Mouse (Mus musculus): ENCODE measurements around the gene Gm5108. TPM values are rescaled to one million over a fixed set of nuclear protein-coding genes. Genes with fewer than 3 reads are reported as not detected.

Gm5108 gene
- polyA plus RNA-seq (2012; rRNA removed), result not detected in 2 replicates

DNA sequence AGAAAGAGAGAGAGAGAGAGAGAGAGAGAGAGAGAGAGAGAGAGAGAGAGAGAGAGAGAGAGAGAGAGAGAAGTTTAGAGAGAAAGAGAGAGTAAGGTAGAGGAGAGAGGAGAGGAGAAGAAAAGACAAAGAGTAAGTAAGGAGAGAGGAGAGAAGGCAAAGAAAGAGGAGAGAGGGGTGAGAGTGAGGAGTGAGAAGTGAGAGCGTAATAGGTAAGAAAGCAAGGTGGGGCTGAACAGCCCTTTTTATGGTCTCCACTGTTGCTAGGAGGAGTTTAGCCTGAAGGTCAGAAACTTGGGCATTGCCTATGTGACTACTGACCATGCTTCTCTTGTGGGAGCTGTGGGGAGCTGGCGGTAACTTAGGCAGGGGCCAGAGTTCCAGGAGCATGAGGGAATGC is at the start of gene Gm5108:
Gene Gm5108, plus strand, starts transcription at position 301 of the 400 bp plus-strand sequence.
- no peak for TF ChIP-seq POLR2A (IDR thresholded peaks at IDR 0.05; ENCODE audit: low read depth, low read length)
- no peak for TF ChIP-seq CTCF (conservative IDR thresholded peaks at IDR 0.05; ENCODE audit: insufficient read depth, insufficient read length, low read depth, low read length)
- 80% methylated on average over 2 of the region's 2 CpGs for WGBS
- no peak for DNase-seq
- no peak within 1 kb of the TSS for H3K4me3 ChIP-seq (ENCODE audit: insufficient read depth, low read depth, low read length)
- no peaks in the 10 kb centered on the region for H3K27me3 ChIP-seq (replicated peaks; ENCODE audit: control insufficient read depth, insufficient read depth, low read length)
- no peaks in the 10 kb centered on the region for H3K36me3 ChIP-seq (ENCODE audit: control insufficient read depth, insufficient read depth, low read length)
- no peak within 1 kb of the TSS for H3K27ac ChIP-seq (ENCODE audit: insufficient read depth, low read depth, low read length)
- H3K4me1 ChIP-seq (ENCODE audit: control insufficient read depth, insufficient read depth, low read length), result no peaks in the 10 kb centered on the region

GRCm38 (mm10) chr5:67898921-67899320 is 42.5 kb upstream of the Gm5108 start:
- TF ChIP-seq POLR2A (IDR thresholded peaks at IDR 0.05; ENCODE audit: low read depth, low read length), result no peak
- no peak for TF ChIP-seq CTCF (conservative IDR thresholded peaks at IDR 0.05; ENCODE audit: insufficient read depth, insufficient read length, low read depth, low read length)
- Histone ChIP-seq H3K4me1 (ENCODE audit: control insufficient read depth, insufficient read depth, low read length) (no peaks in the 10 kb centered on the region), H3K27me3 (replicated peaks; ENCODE audit: control insufficient read depth, insufficient read depth, low read length) (no peaks in the 10 kb centered on the region), H3K4me3 (ENCODE audit: insufficient read depth, low read depth, low read length) (no peak overlapping the region), H3K36me3 (ENCODE audit: control insufficient read depth, insufficient read depth, low read length) (no peaks in the 10 kb centered on the region), H3K27ac (ENCODE audit: insufficient read depth, low read depth, low read length) (no peak overlapping the region)
- DNase-seq, result no peak
- 93% methylated on average over 1 of the region's 1 CpGs for WGBS

DNA sequence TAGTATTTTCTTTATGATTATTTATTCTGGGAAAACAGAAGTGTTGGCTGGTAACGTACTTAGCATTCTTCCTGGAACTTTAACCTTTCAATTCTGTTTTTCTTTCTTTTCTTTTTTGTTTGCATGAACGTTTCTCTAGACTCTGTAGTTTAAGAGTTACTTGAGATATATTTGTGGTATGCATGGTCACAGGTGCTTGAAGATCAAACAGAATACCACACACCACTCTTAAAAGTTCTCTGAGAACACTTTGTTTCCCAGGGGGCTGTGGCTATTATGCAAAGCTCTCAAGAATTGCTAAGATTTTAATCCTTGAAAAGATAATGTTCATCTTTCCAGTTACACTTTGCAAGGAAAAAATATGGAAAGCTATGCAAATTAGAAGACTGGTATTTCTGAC is 36.9 kb upstream of the Gm5108 start:
- H3K27ac ChIP-seq (ENCODE audit: insufficient read depth, low read depth, low read length), result no peak overlapping the region
- DNase-seq, result no peak
- H3K4me3 ChIP-seq (ENCODE audit: insufficient read depth, low read depth, low read length), result no peak overlapping the region
- no peaks in the 10 kb centered on the region for H3K27me3 ChIP-seq (replicated peaks; ENCODE audit: control insufficient read depth, insufficient read depth, low read length)
- TF ChIP-seq POLR2A (IDR thresholded peaks at IDR 0.05; ENCODE audit: low read depth, low read length) (no peak), CTCF (conservative IDR thresholded peaks at IDR 0.05; ENCODE audit: insufficient read depth, insufficient read length, low read depth, low read length) (no peak)
- no peaks in the 10 kb centered on the region for H3K4me1 ChIP-seq (ENCODE audit: control insufficient read depth, insufficient read depth, low read length)
- no peaks in the 10 kb centered on the region for H3K36me3 ChIP-seq (ENCODE audit: control insufficient read depth, insufficient read depth, low read length)
- WGBS, result 43% methylated on average over 2 of the region's 2 CpGs

- WGBS, result 31% methylated on average over 4 of the region's 4 CpGs
- Histone ChIP-seq H3K4me3 (ENCODE audit: insufficient read depth, low read depth, low read length) (no peak overlapping the region), H3K27ac (ENCODE audit: insufficient read depth, low read depth, low read length) (no peak overlapping the region), H3K4me1 (ENCODE audit: control insufficient read depth, insufficient read depth, low read length) (no peaks in the 10 kb centered on the region), H3K27me3 (replicated peaks; ENCODE audit: control insufficient read depth, insufficient read depth, low read length) (no peaks in the 10 kb centered on the region), H3K36me3 (ENCODE audit: control insufficient read depth, insufficient read depth, low read length) (no peaks in the 10 kb centered on the region)
- DNase-seq, result no peak
- TF ChIP-seq POLR2A (IDR thresholded peaks at IDR 0.05; ENCODE audit: low read depth, low read length), result no peak
- TF ChIP-seq CTCF (conservative IDR thresholded peaks at IDR 0.05; ENCODE audit: insufficient read depth, insufficient read length, low read depth, low read length), result no peak
Measured at GRCm38 (mm10) chr5:67930584-67930983, 10.9 kb upstream of the Gm5108 start.

- no peak overlapping the region for H3K27ac ChIP-seq (ENCODE audit: insufficient read depth, low read depth, low read length)
- TF ChIP-seq CTCF (conservative IDR thresholded peaks at IDR 0.05; ENCODE audit: insufficient read depth, insufficient read length, low read depth, low read length) (no peak), POLR2A (IDR thresholded peaks at IDR 0.05; ENCODE audit: low read depth, low read length) (no peak)
- no peaks in the 10 kb centered on the region for H3K27me3 ChIP-seq (replicated peaks; ENCODE audit: control insufficient read depth, insufficient read depth, low read length)
- H3K4me1 ChIP-seq (ENCODE audit: control insufficient read depth, insufficient read depth, low read length), result no peaks in the 10 kb centered on the region
- no peak for DNase-seq
- H3K4me3 ChIP-seq (ENCODE audit: insufficient read depth, low read depth, low read length), result no peak overlapping the region
- no peaks in the 10 kb centered on the region for H3K36me3 ChIP-seq (ENCODE audit: control insufficient read depth, insufficient read depth, low read length)
- WGBS, result 7% methylated on average over 2 of the region's 2 CpGs
Measured at GRCm38 (mm10) chr5:67931623-67932022, 9.8 kb upstream of the Gm5108 start.

DNA sequence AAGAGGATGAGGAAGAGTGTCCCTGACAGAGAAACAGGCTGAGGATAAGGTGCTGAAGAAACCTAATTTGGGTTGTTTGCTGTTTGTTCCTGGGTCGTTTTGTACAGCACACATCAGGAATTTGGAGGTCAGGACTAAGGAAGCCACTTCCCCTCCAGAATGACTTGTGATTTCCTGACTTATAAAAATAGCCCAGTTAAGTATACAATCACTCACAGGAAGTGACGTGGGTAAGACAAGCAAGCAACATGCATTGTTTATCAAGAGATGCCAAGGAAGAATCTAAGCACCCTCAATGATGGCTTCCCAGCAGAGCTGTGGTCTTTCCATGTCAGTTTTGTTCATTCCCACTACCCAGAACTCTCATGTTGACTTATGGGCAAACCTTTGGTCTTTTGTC is 1.7 kb downstream of the Gm5108 start:
- Histone ChIP-seq H3K36me3 (ENCODE audit: control insufficient read depth, insufficient read depth, low read length) (no peaks in the 10 kb centered on the region), H3K4me1 (ENCODE audit: control insufficient read depth, insufficient read depth, low read length) (no peaks in the 10 kb centered on the region), H3K4me3 (ENCODE audit: insufficient read depth, low read depth, low read length) (no peak overlapping the region), H3K27me3 (replicated peaks; ENCODE audit: control insufficient read depth, insufficient read depth, low read length) (no peaks in the 10 kb centered on the region), H3K27ac (ENCODE audit: insufficient read depth, low read depth, low read length) (peak overlapping the region; percentile 57)
- DNase-seq, result peak; percentile 48
- TF ChIP-seq POLR2A (IDR thresholded peaks at IDR 0.05; ENCODE audit: low read depth, low read length) (no peak), CTCF (conservative IDR thresholded peaks at IDR 0.05; ENCODE audit: insufficient read depth, insufficient read length, low read depth, low read length) (no peak)
- WGBS, result 39% methylated on average over 2 of the region's 2 CpGs

DNA sequence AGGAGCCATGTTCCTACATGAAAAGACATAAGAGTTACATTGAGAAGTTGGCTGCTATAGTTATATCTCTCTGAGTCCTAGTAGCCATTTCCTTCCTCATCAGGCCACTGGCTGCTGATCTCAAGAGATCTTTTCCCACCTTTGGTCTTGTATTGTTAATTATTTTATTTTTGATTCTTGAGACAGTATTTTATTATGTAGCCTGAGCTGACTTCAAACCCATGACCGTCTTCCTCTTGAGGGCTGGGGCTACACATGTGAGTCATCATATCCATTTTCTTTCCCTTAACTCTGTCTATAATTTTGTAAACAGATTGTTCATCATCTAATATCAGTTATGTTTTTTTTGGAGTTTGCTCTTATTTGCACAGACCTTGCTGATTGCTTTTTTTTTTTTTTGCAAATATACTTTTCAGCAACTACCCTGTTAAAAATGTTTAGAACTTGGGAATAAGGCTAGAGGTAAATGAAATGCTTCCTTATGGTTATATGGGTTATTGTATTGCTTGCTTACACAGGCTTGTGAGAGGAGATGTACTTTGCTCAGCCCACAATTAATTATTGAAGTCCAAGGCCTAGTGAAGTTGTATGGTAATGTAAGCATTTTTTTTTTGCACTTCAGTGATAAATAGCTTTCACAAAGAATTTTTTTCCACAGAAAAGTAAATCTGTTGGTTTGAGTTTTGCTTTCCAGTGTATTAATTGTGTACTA is 2.8 kb downstream of the Gm5108 start:
- TF ChIP-seq CTCF (conservative IDR thresholded peaks at IDR 0.05; ENCODE audit: insufficient read depth, insufficient read length, low read depth, low read length) (no peak), POLR2A (IDR thresholded peaks at IDR 0.05; ENCODE audit: low read depth, low read length) (no peak)
- Histone ChIP-seq H3K4me1 (ENCODE audit: control insufficient read depth, insufficient read depth, low read length) (no peaks in the 10 kb centered on the region), H3K27me3 (replicated peaks; ENCODE audit: control insufficient read depth, insufficient read depth, low read length) (no peaks in the 10 kb centered on the region), H3K27ac (ENCODE audit: insufficient read depth, low read depth, low read length) (no peak overlapping the region), H3K36me3 (ENCODE audit: control insufficient read depth, insufficient read depth, low read length) (no peaks in the 10 kb centered on the region), H3K4me3 (ENCODE audit: insufficient read depth, low read depth, low read length) (no peak overlapping the region)
- no peak for DNase-seq
- WGBS, result 80% methylated on average over 1 of the region's 1 CpGs

All from kidney, adult 2 months (tissue).